Mouse (Mus musculus): ENCODE results near the gene Hoxb3. TPM values are rescaled to one million over a fixed set of nuclear protein-coding genes. Genes with fewer than 3 reads are reported as not detected.

Gene Hoxb3
- polyA plus RNA-seq, 1 experiment from 2014 or later, result 8.2 TPM

DNA sequence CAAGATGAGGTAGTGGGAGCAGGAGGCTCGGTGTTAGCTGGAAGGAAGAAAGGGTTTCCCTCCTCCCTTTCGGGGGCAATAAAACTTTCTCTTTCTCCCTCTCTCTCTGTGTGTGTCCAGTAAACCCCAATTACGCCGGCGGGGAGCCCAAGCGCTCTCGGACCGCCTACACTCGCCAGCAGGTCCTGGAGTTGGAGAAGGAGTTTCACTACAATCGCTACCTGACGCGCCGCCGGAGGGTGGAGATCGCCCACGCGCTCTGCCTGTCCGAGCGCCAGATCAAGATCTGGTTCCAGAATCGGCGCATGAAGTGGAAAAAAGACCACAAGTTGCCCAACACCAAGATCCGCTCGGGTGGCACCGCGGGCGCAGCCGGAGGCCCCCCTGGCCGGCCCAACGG lies 3.2 kb upstream of the Hoxb3 start:
- peak overlapping the region; percentile 100 for H3K27ac ChIP-seq (ENCODE audit: low read depth, low read length)
- ATAC-seq (ENCODE audit: low FRiP score, low TSS enrichment), result no peak
- H3K9ac ChIP-seq (ENCODE audit: low read depth, low read length), result peak overlapping the region; percentile 99
- H3K9me3 ChIP-seq (ENCODE audit: control insufficient read depth, low read length), result no peaks in the 10 kb centered on the region
- H3K27me3 ChIP-seq (ENCODE audit: control insufficient read depth, insufficient read depth, low read length), result no peaks in the 10 kb centered on the region
- H3K4me1 ChIP-seq (ENCODE audit: control insufficient read depth, insufficient read depth, low read length), result peaks cover 65% of the 10 kb centered on the region
- H3K4me3 ChIP-seq (ENCODE audit: low read length), result peak overlapping the region; percentile 53
- WGBS, result under 1% methylated on average over 29 of the region's 29 CpGs
- H3K4me2 ChIP-seq (replicated peaks; ENCODE audit: low read depth, low read length), result peak overlapping the region; percentile 95
- peaks cover 15% of the 10 kb centered on the region for H3K36me3 ChIP-seq (ENCODE audit: control insufficient read depth, insufficient read depth, low read length)

DNA sequence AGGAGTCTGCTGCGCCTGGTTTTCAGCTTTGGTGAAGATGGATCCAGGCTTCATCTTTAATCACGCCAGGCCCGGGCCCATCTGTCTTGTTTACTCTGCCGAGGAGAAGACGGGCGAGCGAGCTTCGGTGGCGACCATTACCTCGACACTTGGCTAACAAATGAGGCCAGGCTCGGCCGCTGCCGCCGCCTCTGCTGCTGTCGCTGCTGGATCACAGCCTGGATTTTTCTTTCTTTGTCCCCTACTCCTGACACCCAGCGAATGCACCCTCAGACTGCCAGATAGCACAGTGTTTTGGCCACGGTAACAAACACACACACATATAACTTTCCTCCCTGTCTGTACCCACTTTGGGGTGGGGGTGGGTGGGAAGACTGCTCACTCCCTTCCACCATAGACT lies 2.4 kb upstream of the Hoxb3 start:
- H3K4me3 ChIP-seq (ENCODE audit: low read length), result peak overlapping the region; percentile 53
- peak overlapping the region; percentile 100 for H3K27ac ChIP-seq (ENCODE audit: low read depth, low read length)
- H3K4me1 ChIP-seq (ENCODE audit: control insufficient read depth, insufficient read depth, low read length), result peaks cover 66% of the 10 kb centered on the region
- no peak for ATAC-seq (ENCODE audit: low FRiP score, low TSS enrichment)
- no peaks in the 10 kb centered on the region for H3K27me3 ChIP-seq (ENCODE audit: control insufficient read depth, insufficient read depth, low read length)
- 11% methylated on average over 17 of the region's 17 CpGs for WGBS
- H3K4me2 ChIP-seq (replicated peaks; ENCODE audit: low read depth, low read length), result peak overlapping the region; percentile 95
- peak overlapping the region; percentile 99 for H3K9ac ChIP-seq (ENCODE audit: low read depth, low read length)
- H3K9me3 ChIP-seq (ENCODE audit: control insufficient read depth, low read length), result no peaks in the 10 kb centered on the region
- H3K36me3 ChIP-seq (ENCODE audit: control insufficient read depth, insufficient read depth, low read length), result peaks cover 15% of the 10 kb centered on the region

DNA sequence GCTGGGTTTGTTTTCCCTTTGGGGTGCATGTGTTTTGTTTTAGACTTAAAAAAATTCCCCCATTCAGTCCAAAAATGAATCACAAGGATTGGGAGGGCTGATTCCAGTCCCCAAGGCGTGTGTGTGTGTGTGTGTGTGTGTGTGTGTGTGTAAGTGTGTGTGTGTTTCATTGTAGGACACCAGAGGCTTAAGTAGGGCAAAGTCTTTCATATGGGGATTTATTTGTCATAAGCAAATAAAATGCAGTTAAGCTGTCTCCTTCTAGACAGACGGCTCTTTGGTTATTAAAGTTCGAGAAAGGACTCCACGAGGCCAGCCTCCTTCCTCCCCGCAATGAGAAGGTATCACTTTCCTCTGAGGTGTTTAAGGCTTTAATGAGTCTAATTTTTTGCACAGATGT lies 1.3 kb upstream of the Hoxb3 start:
- Histone ChIP-seq H3K9ac (ENCODE audit: low read depth, low read length) (peak overlapping the region; percentile 99), H3K4me2 (replicated peaks; ENCODE audit: low read depth, low read length) (peak overlapping the region; percentile 95), H3K4me1 (ENCODE audit: control insufficient read depth, insufficient read depth, low read length) (peaks cover 67% of the 10 kb centered on the region), H3K27ac (ENCODE audit: low read depth, low read length) (peak overlapping the region; percentile 100), H3K36me3 (ENCODE audit: control insufficient read depth, insufficient read depth, low read length) (peaks cover 19% of the 10 kb centered on the region), H3K4me3 (ENCODE audit: low read length) (peak overlapping the region; percentile 53), H3K9me3 (ENCODE audit: control insufficient read depth, low read length) (no peaks in the 10 kb centered on the region), H3K27me3 (ENCODE audit: control insufficient read depth, insufficient read depth, low read length) (no peaks in the 10 kb centered on the region)
- 19% methylated on average over 5 of the region's 5 CpGs for WGBS
- ATAC-seq (ENCODE audit: low FRiP score, low TSS enrichment), result no peak

DNA sequence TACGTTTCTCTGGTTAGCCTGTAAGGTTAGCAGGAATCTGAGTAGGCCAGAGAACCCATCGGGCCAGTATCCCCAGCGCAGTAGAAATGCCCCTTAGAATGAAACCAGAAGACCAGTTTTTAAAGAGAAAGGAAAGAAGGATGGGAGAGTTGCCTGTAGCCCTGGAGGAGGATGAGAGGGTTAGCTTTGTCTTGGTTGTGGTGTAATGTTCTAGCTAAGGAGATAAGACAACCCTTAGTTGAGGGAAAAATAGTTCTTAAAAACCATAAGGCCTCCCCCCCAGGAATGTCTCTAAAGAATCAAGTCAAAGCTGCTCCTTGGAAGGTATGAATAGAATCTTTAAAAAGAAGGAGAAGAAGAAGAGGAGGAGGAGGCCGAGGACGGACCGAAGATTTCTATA lies 388 bp upstream of the Hoxb3 start:
- Histone ChIP-seq H3K4me3 (ENCODE audit: low read length) (peak overlapping the region; percentile 53), H3K9me3 (ENCODE audit: control insufficient read depth, low read length) (no peaks in the 10 kb centered on the region), H3K36me3 (ENCODE audit: control insufficient read depth, insufficient read depth, low read length) (peaks cover 26% of the 10 kb centered on the region), H3K27me3 (ENCODE audit: control insufficient read depth, insufficient read depth, low read length) (no peaks in the 10 kb centered on the region), H3K9ac (ENCODE audit: low read depth, low read length) (peak overlapping the region; percentile 99), H3K4me1 (ENCODE audit: control insufficient read depth, insufficient read depth, low read length) (peaks cover 74% of the 10 kb centered on the region), H3K27ac (ENCODE audit: low read depth, low read length) (peak overlapping the region; percentile 100), H3K4me2 (replicated peaks; ENCODE audit: low read depth, low read length) (peak overlapping the region; percentile 95)
- ATAC-seq (ENCODE audit: low FRiP score, low TSS enrichment), result no peak
- WGBS, result 5% methylated on average over 6 of the region's 6 CpGs

DNA sequence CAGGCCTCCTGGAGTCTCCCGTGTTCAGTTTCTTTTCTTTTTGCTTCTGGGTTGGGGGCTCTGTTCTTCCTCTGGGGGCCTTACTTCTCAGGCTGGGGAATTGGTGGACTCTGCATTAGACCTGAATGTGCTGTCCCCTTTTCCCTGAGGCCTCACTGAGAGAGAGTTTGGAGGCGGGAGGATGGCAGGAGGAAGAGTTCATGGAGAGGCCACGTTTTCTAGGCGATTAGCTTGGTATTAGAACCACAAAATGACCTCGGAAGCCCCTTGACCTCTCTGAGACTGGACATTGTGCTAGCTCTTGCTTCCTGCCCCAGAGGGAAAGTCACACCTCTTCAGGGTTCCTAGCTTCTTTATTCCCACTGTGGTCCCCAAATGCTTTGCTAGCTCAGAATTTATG lies 999 bp downstream of the Hoxb3 start:
- H3K9ac ChIP-seq (ENCODE audit: low read depth, low read length), result peak overlapping the region; percentile 99
- 4% methylated on average over 5 of the region's 5 CpGs for WGBS
- H3K4me2 ChIP-seq (replicated peaks; ENCODE audit: low read depth, low read length), result peak overlapping the region; percentile 95
- peaks cover 79% of the 10 kb centered on the region for H3K4me1 ChIP-seq (ENCODE audit: control insufficient read depth, insufficient read depth, low read length)
- no peaks in the 10 kb centered on the region for H3K27me3 ChIP-seq (ENCODE audit: control insufficient read depth, insufficient read depth, low read length)
- H3K27ac ChIP-seq (ENCODE audit: low read depth, low read length), result peak overlapping the region; percentile 100
- no peaks in the 10 kb centered on the region for H3K9me3 ChIP-seq (ENCODE audit: control insufficient read depth, low read length)
- H3K36me3 ChIP-seq (ENCODE audit: control insufficient read depth, insufficient read depth, low read length), result peaks cover 28% of the 10 kb centered on the region
- no peak for ATAC-seq (ENCODE audit: low FRiP score, low TSS enrichment)
- H3K4me3 ChIP-seq (ENCODE audit: low read length), result peak overlapping the region; percentile 53

DNA sequence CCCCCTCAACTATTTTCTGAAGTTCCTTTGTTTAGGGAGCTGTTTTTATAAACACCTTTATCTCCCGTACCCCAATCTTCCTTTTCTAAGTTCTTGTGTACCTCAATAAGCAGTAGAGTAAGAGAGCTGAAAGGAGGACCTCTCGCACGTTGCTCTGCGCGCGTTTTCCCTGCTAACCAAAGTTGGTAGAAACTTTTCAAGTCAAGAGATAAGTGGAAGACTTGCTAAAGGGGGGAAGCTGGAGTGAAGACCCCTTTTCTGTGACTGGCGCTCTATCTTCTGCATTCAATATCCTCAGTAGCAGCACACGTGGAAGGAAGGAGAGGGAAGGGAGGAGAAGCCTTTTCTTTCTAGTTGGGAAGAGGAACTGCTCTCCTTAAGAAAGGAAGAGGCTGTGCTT lies 1.8 kb downstream of the Hoxb3 start:
- H3K9me3 ChIP-seq (ENCODE audit: control insufficient read depth, low read length), result no peaks in the 10 kb centered on the region
- ATAC-seq (ENCODE audit: low FRiP score, low TSS enrichment), result no peak
- H3K4me3 ChIP-seq (ENCODE audit: low read length), result peak overlapping the region; percentile 53
- peak overlapping the region; percentile 95 for H3K4me2 ChIP-seq (replicated peaks; ENCODE audit: low read depth, low read length)
- 19% methylated on average over 8 of the region's 8 CpGs for WGBS
- peak overlapping the region; percentile 99 for H3K9ac ChIP-seq (ENCODE audit: low read depth, low read length)
- H3K27me3 ChIP-seq (ENCODE audit: control insufficient read depth, insufficient read depth, low read length), result no peaks in the 10 kb centered on the region
- peaks cover 30% of the 10 kb centered on the region for H3K36me3 ChIP-seq (ENCODE audit: control insufficient read depth, insufficient read depth, low read length)
- H3K27ac ChIP-seq (ENCODE audit: low read depth, low read length), result peak overlapping the region; percentile 100
- peaks cover 87% of the 10 kb centered on the region for H3K4me1 ChIP-seq (ENCODE audit: control insufficient read depth, insufficient read depth, low read length)

DNA sequence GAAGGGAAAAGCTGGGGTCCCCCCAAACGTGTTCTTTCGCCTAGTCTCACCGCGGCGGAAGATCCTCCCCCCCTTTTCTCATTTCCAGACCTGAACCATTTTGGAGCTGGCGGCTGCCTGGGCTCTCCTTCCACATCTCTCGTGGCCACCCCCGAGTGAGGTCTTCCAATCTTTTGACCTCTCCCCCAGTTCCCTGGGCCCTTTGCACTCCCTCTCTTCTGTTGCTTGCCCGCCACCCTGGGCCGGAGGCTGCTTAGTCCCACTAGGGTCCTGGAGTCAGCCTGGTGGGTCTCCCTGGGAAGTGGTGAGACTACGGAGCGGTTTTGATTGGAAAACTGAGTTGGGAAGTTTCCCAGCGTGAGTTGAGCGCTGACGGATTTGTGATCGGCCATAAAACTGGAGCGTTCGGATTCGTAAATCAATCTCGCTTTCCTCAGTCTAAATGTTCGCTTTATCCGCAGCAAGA lies 2.7 kb downstream of the Hoxb3 start:
- Histone ChIP-seq H3K4me2 (replicated peaks; ENCODE audit: low read depth, low read length) (peak overlapping the region; percentile 95), H3K9me3 (ENCODE audit: control insufficient read depth, low read length) (no peaks in the 10 kb centered on the region), H3K4me1 (ENCODE audit: control insufficient read depth, insufficient read depth, low read length) (peaks cover 89% of the 10 kb centered on the region), H3K36me3 (ENCODE audit: control insufficient read depth, insufficient read depth, low read length) (peaks cover 30% of the 10 kb centered on the region), H3K27ac (ENCODE audit: low read depth, low read length) (peak overlapping the region; percentile 100), H3K4me3 (ENCODE audit: low read length) (peak overlapping the region; percentile 53), H3K27me3 (ENCODE audit: control insufficient read depth, insufficient read depth, low read length) (no peaks in the 10 kb centered on the region), H3K9ac (ENCODE audit: low read depth, low read length) (peak overlapping the region; percentile 99)
- ATAC-seq (ENCODE audit: low FRiP score, low TSS enrichment), result peak; percentile 51
- WGBS, result 8% methylated on average over 22 of the region's 22 CpGs

DNA sequence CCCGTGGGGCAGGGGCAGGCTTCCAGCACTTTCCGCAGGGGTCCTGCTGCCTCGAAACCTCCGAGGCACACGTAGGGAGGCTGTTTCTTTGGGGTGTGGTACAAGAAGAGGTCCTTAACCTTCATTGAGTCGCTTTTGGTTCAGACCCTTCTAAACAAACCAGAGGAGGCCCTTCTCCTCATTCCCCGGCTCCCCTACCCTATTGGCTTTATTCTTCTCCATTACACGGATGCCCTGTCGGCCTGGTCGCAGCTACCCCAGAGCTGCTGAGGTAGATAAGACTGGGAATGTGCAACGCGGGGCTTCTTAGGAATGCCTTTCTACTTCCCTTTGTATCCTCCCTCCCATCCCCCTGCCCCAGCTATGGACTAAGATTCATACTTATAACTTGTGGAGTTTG lies 3.6 kb downstream of the Hoxb3 start:
- peak overlapping the region; percentile 53 for H3K4me3 ChIP-seq (ENCODE audit: low read length)
- no peaks in the 10 kb centered on the region for H3K27me3 ChIP-seq (ENCODE audit: control insufficient read depth, insufficient read depth, low read length)
- H3K36me3 ChIP-seq (ENCODE audit: control insufficient read depth, insufficient read depth, low read length), result peaks cover 31% of the 10 kb centered on the region
- H3K4me1 ChIP-seq (ENCODE audit: control insufficient read depth, insufficient read depth, low read length), result peaks cover 94% of the 10 kb centered on the region
- H3K9me3 ChIP-seq (ENCODE audit: control insufficient read depth, low read length), result no peaks in the 10 kb centered on the region
- peak overlapping the region; percentile 99 for H3K9ac ChIP-seq (ENCODE audit: low read depth, low read length)
- 21% methylated on average over 12 of the region's 12 CpGs for WGBS
- H3K27ac ChIP-seq (ENCODE audit: low read depth, low read length), result peak overlapping the region; percentile 100
- ATAC-seq (ENCODE audit: low FRiP score, low TSS enrichment), result no peak
- H3K4me2 ChIP-seq (replicated peaks; ENCODE audit: low read depth, low read length), result peak overlapping the region; percentile 95

DNA sequence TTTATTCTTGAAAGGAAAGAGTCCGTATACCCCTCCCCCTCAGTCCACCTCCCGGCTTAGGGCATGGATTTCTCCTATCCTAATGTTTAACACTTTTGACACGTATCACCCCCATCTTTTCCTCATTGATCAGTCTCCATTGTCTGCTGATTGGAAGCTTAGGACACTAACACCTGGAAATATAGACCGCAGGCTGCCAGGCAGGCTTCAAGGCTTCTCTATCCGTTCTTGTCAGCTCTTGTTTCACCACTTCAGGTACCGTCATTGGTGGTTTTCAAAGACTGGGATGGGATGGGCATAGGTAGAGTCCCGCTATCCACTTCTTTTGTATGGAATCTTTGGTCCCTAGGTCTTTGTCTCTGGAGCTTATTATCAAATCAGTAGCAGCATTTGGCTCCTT lies 4.0 kb downstream of the Hoxb3 start:
- peaks cover 94% of the 10 kb centered on the region for H3K4me1 ChIP-seq (ENCODE audit: control insufficient read depth, insufficient read depth, low read length)
- H3K27ac ChIP-seq (ENCODE audit: low read depth, low read length), result peak overlapping the region; percentile 100
- peak overlapping the region; percentile 53; the same call in 1 of the 2 replicates for H3K4me3 ChIP-seq (ENCODE audit: low read length)
- no peaks in the 10 kb centered on the region for H3K27me3 ChIP-seq (ENCODE audit: control insufficient read depth, insufficient read depth, low read length)
- H3K9me3 ChIP-seq (ENCODE audit: control insufficient read depth, low read length), result no peaks in the 10 kb centered on the region
- WGBS, result 32% methylated on average over 7 of the region's 7 CpGs
- peaks cover 31% of the 10 kb centered on the region for H3K36me3 ChIP-seq (ENCODE audit: control insufficient read depth, insufficient read depth, low read length)
- peak overlapping the region; percentile 95 for H3K4me2 ChIP-seq (replicated peaks; ENCODE audit: low read depth, low read length)
- H3K9ac ChIP-seq (ENCODE audit: low read depth, low read length), result peak overlapping the region; percentile 99
- no peak for ATAC-seq (ENCODE audit: low FRiP score, low TSS enrichment)

Data from kidney, embryonic 14.5 days (tissue).